Mouse (Mus musculus) kidney, adult 2 months (tissue): Measurements from ENCODE around the gene Nalcn.

Source experiments
- CTCF ChIP-seq: fragments of 200-500 bp; conservative IDR thresholded peaks from 2 replicates; pipeline ENCODE4 v1.5.1; 2011; ENCODE audit warnings: low read depth, mild to moderate bottlenecking, control low read depth, low read length, moderate library complexity, mixed read lengths; ENCODE audit not compliant: insufficient read depth, insufficient read length
- POLR2A ChIP-seq: fragments of 200-500 bp; IDR thresholded peaks from one replicate; pipeline ENCODE4 v1.6.1; 2011; ENCODE audit warnings: low read depth, low read length, control low read depth

GRCm38 (mm10) chr14:123595265-123595664 is 31.7 kb downstream of the Nalcn start:
- TF ChIP-seq CTCF (no peak), POLR2A (no peak)
